Mouse (Mus musculus) limb, embryonic 11.5 days (tissue): ENCODE results near the gene Usf2. TPM values are rescaled to one million over a fixed set of nuclear protein-coding genes. Genes with fewer than 3 reads are reported as not detected.
"Not testable (repeated sequence)": the region's sequence is repeated elsewhere in the genome, so short reads cannot be mapped to it uniquely, and the experiment has no call there.

Experiments
- ATAC-seq: fragments of 200-750 bp; cut with Nextera tagmentation; 2 replicates; pipeline ENCODE4 v1.8.0; 2017; ENCODE audit warnings: low read depth; ENCODE audit not compliant: insufficient number of reproducible peaks, low FRiP score, low TSS enrichment
- DNase-seq: peaks from one replicate; pipeline ENCODE4 v3.0.0-alpha.2; 2015; ENCODE audit warnings: low spot score
- H3K27ac ChIP-seq: fragments of 300-500 bp; sonication (generic); replicated peaks from 2 replicates; pipeline ENCODE4 v1.5.1; 2014; ENCODE audit warnings: low read depth, mild to moderate bottlenecking, low read length
- H3K27me3 ChIP-seq: fragments of 300-500 bp; sonication (generic); 2 replicates; pipeline ENCODE4 v1.6.1; 2014; ENCODE audit warnings: mild to moderate bottlenecking, low read length, mixed read lengths; ENCODE audit not compliant: control insufficient read depth, insufficient read depth
- H3K36me3 ChIP-seq: fragments of 300-500 bp; sonication (generic); 2 replicates; pipeline ENCODE4 v1.6.1; 2014; ENCODE audit warnings: mild to moderate bottlenecking, low read length, moderate library complexity, mixed read lengths; ENCODE audit not compliant: control insufficient read depth, insufficient read depth
- H3K4me1 ChIP-seq: fragments of 300-500 bp; sonication (generic); 2 replicates; pipeline ENCODE4 v1.6.1; 2014; ENCODE audit warnings: low read length, mixed read lengths; ENCODE audit not compliant: control insufficient read depth, insufficient read depth
- H3K4me2 ChIP-seq: fragments of 300-500 bp; sonication (generic); 2 replicates; pipeline ENCODE4 v1.6.1; 2014; ENCODE audit warnings: low read depth, mild to moderate bottlenecking, moderate library complexity; ENCODE audit not compliant: severe bottlenecking
- H3K4me3 ChIP-seq: fragments of 300-500 bp; sonication (generic); 2 replicates; pipeline ENCODE4 v1.5.1; 2014; ENCODE audit warnings: low read depth, low read length
- H3K9ac ChIP-seq: fragments of 300-500 bp; sonication (generic); 2 replicates; pipeline ENCODE4 v1.6.1; 2014; ENCODE audit warnings: mild to moderate bottlenecking, low read length
- H3K9me3 ChIP-seq: fragments of 300-500 bp; sonication (generic); 2 replicates; pipeline ENCODE4 v1.6.1; 2016; ENCODE audit warnings: low read length; ENCODE audit not compliant: control insufficient read depth
- WGBS: fragments of 180-500 bp; shearing (Covaris S2); extraction: QIAGEN DNeasy Blood & Tissue Kit; methylation state at CpG from one replicate; pipeline ENCODE4 v1.1.7; 2014; 5-methylcytosine and 5-hydroxymethylcytosine counted together
- polyA plus RNA-seq: library from polyadenylated mRNA; unstranded; fragments of >200 nt; fragmentation: Nextera tagmentation; extraction: Ambion mirVana; gene quantifications from 2 replicates; pipeline ENCODE4 v1.2.1, GENCODE M21; 2014

The Usf2 gene
- polyA plus RNA-seq, 1 experiment from 2014 or later, result 29.7 TPM

DNA sequence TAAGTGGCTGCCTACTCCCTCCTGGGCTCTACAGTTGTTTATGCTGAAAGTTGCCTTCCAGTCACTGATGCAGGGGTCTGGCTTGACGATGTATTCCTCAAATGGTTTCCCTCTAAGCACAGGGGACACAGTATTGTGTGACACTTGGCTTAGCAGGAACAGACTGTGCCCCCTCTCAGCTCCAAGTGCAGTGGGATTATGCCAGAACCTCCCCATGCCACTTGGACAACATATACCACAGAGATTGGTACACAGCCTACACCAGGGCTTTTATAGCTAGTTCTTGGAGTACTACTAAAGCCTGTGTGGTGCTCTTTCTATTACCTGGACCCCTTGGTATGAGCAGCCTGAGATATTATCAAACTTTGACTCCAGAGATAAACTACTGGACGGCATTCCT, 11.9 kb downstream of the Usf2 start:
- not testable (repeated sequence) for H3K4me1 ChIP-seq, H3K9ac ChIP-seq, H3K27me3 ChIP-seq, H3K27ac ChIP-seq, DNase-seq, H3K4me2 ChIP-seq, H3K36me3 ChIP-seq, H3K9me3 ChIP-seq, H3K4me3 ChIP-seq, ATAC-seq
- 60% methylated on average over 2 of the region's 2 CpGs for WGBS

DNA sequence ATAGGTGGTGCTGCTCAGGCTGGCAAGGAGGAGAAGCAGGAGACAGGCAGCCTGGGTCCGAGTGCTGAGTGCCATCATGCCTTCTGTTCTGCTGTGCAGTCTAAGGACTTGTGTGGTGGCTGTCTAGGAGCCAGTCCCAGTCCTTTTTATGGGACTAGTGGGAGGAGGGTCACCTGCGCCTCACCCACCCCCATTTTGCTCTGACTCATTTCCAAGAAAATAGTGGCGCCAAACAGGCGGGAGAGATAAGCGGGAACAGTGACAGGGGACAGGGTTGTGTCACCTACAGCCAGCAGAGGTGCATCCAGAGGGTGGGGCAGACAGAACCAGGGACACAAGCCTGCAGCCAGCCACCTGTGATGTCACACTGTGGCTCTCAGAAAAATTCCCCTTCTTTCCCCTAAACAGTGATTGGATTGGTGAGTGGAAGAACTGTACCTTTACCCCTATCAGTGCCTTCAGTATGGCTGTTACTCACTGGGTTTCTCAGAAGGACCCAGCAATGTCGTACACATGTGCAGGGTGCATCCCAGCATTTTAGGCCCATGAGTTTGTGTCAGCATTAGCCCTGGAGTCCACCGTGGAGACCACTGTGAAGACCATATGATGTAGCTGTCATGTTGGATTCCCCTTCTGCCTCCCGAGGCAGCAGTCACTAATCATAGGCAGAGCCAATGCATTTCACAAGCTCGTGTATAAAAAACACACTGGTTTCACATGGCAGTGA, 12.5 kb downstream of the Usf2 start, which contains the start of gene Hamp:
Gene Hamp (minus strand): TSS at position 124 of the 727 bp plus-strand sequence.
- no peaks in the 10 kb centered on the region for H3K9me3 ChIP-seq
- no peak for ATAC-seq
- 68% methylated on average over 9 of the region's 9 CpGs for WGBS

DNA sequence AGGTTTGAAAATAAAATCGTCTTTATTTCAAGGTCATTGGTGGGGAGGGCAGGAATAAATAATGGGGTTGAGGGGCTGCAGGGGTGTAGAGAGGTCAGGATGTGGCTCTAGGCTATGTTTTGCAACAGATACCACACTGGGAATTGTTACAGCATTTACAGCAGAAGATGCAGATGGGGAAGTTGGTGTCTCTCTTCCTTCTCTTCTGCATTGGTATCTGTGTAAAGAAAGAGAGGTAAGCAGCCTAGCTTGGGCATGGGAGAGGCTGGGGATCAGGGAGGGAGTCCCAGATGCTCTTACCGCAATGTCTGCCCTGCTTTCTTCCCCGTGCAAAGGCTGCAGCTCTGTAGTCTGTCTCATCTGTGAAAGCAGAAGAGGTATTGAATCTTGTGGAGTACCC, 14.2 kb downstream of the Usf2 start:
- H3K9ac ChIP-seq, H3K27ac ChIP-seq, H3K27me3 ChIP-seq, DNase-seq, H3K4me3 ChIP-seq, H3K9me3 ChIP-seq, H3K4me1 ChIP-seq, ATAC-seq, H3K4me2 ChIP-seq, H3K36me3 ChIP-seq: not testable (repeated sequence)
- 49% methylated on average over 3 of the region's 3 CpGs for WGBS

More for the DNA sequence above, 12.5 kb downstream of the Usf2 start, which contains the start of gene Hamp:
- no peak within 1 kb of the TSS for H3K4me2 ChIP-seq
- no peak within 1 kb of the TSS for H3K4me3 ChIP-seq
- H3K27me3 ChIP-seq, result no peaks in the 10 kb centered on the region
- H3K27ac ChIP-seq, result no peak within 1 kb of the TSS
- no peak within 1 kb of the TSS for H3K9ac ChIP-seq
- peaks cover 1% of the 10 kb centered on the region; the same call in 1 of the 2 replicates for H3K36me3 ChIP-seq
- H3K4me1 ChIP-seq, result no peaks in the 10 kb centered on the region
- no peak for DNase-seq

DNA sequence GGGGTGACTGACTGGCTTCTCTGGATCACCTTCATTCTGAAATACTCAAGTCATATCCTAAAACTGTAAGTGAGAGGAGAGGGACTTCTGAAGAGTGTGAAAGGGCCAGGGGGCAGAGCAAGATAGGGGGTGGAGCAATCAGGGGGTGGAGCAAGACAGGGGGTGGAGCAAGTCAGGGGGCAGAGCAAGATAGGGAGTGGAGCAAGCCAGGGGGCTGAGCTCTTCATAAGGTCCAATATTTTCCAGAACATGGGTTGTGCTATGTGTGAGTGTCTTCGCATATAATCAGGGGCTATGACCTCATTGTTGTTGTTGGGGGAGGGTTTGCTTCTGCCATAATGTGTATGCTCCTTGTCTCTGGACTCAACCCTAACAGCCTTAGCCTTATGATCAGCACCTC, 16.5 kb downstream of the Usf2 start:
- WGBS, result 79% methylated on average over 1 of the region's 1 CpGs
- H3K9ac ChIP-seq, H3K4me3 ChIP-seq, H3K9me3 ChIP-seq, H3K36me3 ChIP-seq, H3K4me2 ChIP-seq, H3K27ac ChIP-seq, H3K27me3 ChIP-seq, ATAC-seq, DNase-seq, H3K4me1 ChIP-seq: not testable (repeated sequence)

DNA sequence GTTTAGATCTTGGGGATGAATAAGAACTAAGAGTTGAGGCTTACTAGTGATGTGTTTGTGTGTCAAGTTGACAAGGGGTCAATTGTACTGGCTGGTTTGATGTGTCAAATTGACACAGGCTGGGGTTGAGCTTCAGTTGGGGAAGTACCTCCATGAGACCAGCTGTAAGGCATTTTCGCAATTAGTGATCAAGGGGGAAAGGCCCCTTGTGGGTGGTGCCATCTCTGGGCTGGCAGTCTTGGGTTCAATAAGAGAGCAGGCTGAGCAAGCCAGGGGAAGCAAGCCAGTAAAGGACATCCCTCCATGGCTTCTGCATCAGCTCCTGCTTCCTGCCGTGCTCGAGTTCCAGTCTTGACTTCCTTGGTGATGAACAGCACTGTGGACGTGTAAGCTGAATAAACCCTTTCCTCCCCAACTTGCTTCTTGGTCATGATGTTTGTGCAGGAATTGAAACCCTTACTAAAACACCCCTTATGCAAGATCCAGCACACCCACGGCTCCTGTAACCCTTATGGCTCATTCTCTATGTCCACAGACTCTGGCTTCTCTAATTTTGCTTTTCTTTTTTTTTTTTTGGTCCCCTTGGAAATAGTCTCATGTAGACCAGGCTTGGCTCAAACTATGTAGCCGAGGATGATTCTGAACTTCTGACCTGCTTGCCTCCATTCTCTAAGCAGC, 21.0 kb downstream of the Usf2 start:
- not testable (repeated sequence) for H3K4me3 ChIP-seq, H3K9ac ChIP-seq, H3K4me1 ChIP-seq, H3K27ac ChIP-seq, DNase-seq, H3K9me3 ChIP-seq, H3K36me3 ChIP-seq, ATAC-seq, H3K4me2 ChIP-seq, H3K27me3 ChIP-seq
- WGBS, result 80% methylated on average over 6 of the region's 6 CpGs

DNA sequence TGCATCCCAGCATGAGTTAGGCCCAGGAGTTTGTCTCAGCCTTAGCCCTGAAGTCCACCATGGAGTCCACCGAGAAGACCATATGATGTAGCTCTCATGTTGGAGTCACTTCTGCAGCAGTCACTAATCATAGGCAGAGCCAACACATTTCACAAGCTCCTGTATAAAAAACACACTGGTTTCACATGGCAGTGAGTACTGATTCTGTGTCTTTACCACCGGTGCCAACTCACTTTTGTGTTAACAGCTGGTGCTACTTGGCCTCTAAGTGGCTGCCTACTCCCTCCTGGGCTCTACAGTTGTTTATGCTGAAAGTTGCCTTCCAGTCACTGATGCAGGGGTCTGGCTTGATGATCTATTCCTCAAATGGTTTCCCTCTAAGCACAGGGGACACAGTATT, 32.0 kb downstream of the Usf2 start, which contains the start of gene Hamp2:
Gene Hamp2 (minus strand): TSS at position 101 of the 400 bp plus-strand sequence.
- H3K4me2 ChIP-seq, H3K4me1 ChIP-seq, H3K27ac ChIP-seq, ATAC-seq, DNase-seq, H3K27me3 ChIP-seq, H3K4me3 ChIP-seq, H3K9ac ChIP-seq, H3K36me3 ChIP-seq, H3K9me3 ChIP-seq: not testable (repeated sequence)
- WGBS, result 97% methylated on average over 1 of the region's 2 CpGs

DNA sequence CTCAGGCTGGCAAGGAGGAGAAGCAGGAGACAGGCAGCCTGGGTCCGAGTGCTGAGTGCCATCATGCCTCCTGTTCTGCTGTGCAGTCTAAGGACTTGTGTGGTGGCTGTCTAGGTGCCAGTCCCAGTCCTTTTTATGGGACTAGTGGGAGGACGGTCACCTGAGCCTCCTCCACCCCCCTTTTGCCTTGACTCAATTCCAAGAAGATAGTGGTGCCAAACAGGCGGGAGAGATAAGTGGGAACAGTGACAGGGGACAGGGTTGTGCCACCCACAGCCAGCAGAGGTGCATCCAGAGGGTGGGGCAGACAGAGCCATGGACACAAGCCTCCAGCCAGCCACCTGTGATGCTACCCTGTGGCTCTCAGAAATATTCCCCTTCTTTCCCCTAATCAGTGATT, 32.5 kb downstream of the Usf2 start:
- DNase-seq (no peak), ATAC-seq (no peak)
- H3K9ac ChIP-seq, result no peak overlapping the region
- no peak overlapping the region for H3K4me3 ChIP-seq
- no peaks in the 10 kb centered on the region for H3K36me3 ChIP-seq
- H3K27me3 ChIP-seq, result no peaks in the 10 kb centered on the region
- no peak overlapping the region for H3K4me2 ChIP-seq
- no peaks in the 10 kb centered on the region for H3K9me3 ChIP-seq
- no peak overlapping the region for H3K27ac ChIP-seq
- 75% methylated on average over 3 of the region's 3 CpGs for WGBS
- no peaks in the 10 kb centered on the region for H3K4me1 ChIP-seq

DNA sequence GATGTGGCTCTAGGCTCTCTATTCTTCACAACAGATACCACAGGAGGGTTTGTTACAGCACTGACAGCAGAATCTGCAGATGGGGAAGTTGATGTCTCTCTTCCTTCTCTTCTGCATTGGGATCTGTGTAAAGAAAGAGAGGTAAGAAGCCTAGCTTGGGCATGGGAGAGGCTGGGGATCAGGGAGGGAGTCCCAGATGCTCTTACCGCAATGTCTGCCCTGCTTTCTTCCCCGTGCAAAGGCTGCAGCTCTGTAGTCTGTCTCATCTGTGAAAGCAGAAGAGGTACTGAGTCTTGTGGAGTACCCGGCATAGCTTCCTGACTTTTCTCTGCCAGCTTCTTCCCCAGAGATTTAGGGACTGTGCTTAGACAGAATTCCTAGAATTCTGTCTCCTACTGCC, 34.1 kb downstream of the Usf2 start:
- H3K4me1 ChIP-seq, H3K9ac ChIP-seq, H3K27ac ChIP-seq, H3K4me2 ChIP-seq, H3K27me3 ChIP-seq, H3K9me3 ChIP-seq, DNase-seq, ATAC-seq, H3K36me3 ChIP-seq, H3K4me3 ChIP-seq: not testable (repeated sequence)
- 44% methylated on average over 3 of the region's 3 CpGs for WGBS
